Mouse (Mus musculus) stomach, embryonic 14.5 days (tissue): ENCODE results near the gene Cltc. TPM values are rescaled to one million over a fixed set of nuclear protein-coding genes. Genes with fewer than 3 reads are reported as not detected.
"Not testable (repeated sequence)": the region's sequence is repeated elsewhere in the genome, so short reads cannot be mapped to it uniquely, and the experiment has no call there.

Experiments used
- ATAC-seq: fragments of 200-750 bp; cut with Nextera tagmentation; 2 replicates; pipeline ENCODE4 v1.8.0; 2017; ENCODE audit warnings: low read depth, moderate TSS enrichment; ENCODE audit not compliant: insufficient number of reproducible peaks, insufficient read depth, low FRiP score
- H3K27ac ChIP-seq: fragments of 300-500 bp; sonication (generic); 2 replicates; pipeline ENCODE4 v1.5.1; 2014; ENCODE audit warnings: mild to moderate bottlenecking, low read length, moderate library complexity, mixed read lengths
- H3K27me3 ChIP-seq: fragments of 300-500 bp; sonication (generic); 2 replicates; pipeline ENCODE4 v1.6.1; 2014; ENCODE audit warnings: low read length, control low read depth, mixed read lengths; ENCODE audit not compliant: control insufficient read depth, insufficient read depth
- H3K36me3 ChIP-seq: fragments of 300-500 bp; sonication (generic); 2 replicates; pipeline ENCODE4 v1.6.1; 2014; ENCODE audit warnings: mild to moderate bottlenecking, control low read depth, low read length, moderate library complexity, mixed read lengths; ENCODE audit not compliant: control insufficient read depth, insufficient read depth
- H3K4me1 ChIP-seq: fragments of 300-500 bp; sonication (generic); 2 replicates; pipeline ENCODE4 v1.6.1; 2014; ENCODE audit warnings: low read length, control low read depth, mixed read lengths; ENCODE audit not compliant: control insufficient read depth, insufficient read depth
- H3K4me2 ChIP-seq: fragments of 300-500 bp; sonication (generic); replicated peaks from 2 replicates; pipeline ENCODE4 v1.6.1; 2014; ENCODE audit warnings: low read depth, low read length, control low read depth
- H3K4me3 ChIP-seq: fragments of 300-500 bp; sonication (generic); 2 replicates; pipeline ENCODE4 v1.5.1; 2014; ENCODE audit warnings: low read depth, low read length, control low read depth
- H3K9ac ChIP-seq: fragments of 300-500 bp; sonication (generic); replicated peaks from 2 replicates; pipeline ENCODE4 v1.6.1; 2014; ENCODE audit warnings: low read depth, mild to moderate bottlenecking, control low read depth, low read length, moderate library complexity, mixed read lengths
- H3K9me3 ChIP-seq: fragments of 300-500 bp; sonication (generic); 2 replicates; pipeline ENCODE4 v1.6.1; 2016; ENCODE audit warnings: low read depth, low read length, control low read depth; ENCODE audit not compliant: control insufficient read depth
- WGBS: fragments of 180-500 bp; shearing (Covaris S2); extraction: QIAGEN DNeasy Blood & Tissue Kit; methylation state at CpG from one replicate; pipeline ENCODE4 v1.1.7; 2014; 5-methylcytosine and 5-hydroxymethylcytosine counted together
- polyA plus RNA-seq: library from polyadenylated mRNA; unstranded; fragments of >200 nt; fragmentation: Nextera tagmentation; extraction: Ambion mirVana; gene quantifications from 2 replicates; pipeline ENCODE4 v1.2.1, GENCODE M21; 2014

Cltc gene
- polyA plus RNA-seq = 175 and 182 TPM in 2 replicates

DNA sequence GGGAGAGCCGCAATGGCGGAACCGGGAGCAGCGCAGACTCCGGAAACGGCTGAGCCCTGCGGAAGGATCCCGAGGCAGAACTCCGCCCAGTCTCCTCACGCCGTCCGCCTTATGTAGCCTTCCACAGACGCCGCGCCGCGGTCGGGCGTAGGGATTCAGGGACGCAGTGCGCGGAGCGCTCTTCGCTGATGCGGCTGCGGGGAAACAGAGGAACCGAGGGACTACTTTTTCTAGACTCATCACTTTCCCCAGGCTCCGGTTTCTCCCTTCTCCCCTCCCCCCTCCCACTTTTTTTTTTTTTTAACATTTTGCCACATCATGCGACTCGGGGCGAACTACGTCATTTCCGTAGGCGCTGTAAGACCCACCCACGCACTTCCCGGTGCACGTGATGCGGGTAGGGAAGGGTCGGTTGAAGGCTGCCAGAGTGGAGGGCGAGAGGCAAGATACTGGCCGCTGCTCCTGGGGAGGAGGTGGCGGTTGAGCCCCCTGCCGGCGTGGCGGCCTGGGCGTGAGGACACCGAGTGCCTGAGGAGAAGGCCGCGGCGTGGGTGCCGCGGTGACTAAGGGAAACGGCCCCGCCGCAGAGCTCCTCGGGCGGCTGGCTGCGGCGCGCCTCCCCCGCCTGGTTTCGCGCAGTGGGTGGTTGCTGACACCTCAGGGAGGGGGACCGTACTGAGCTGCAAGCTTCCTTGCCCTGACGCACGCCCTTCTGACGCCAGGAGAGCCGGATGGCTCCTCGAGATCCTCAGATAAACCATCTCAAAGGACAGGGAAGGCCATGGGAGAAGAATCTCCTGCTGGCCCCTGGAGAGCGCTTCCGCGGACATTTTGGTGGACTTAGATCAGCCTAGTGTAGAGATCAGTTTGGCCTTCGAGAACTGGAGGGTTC is at the start of gene Cltc:
Gene Cltc, minus strand, starts transcription at position 86 of the 892 bp plus-strand sequence.
- Histone ChIP-seq H3K9ac (peak within 1 kb of the TSS; percentile 90), H3K4me2 (peak within 1 kb of the TSS; percentile 97), H3K27ac (peak within 1 kb of the TSS; percentile 97), H3K4me1 (0 out of 2 replicates have a peak, but pooled peaks cover 13% of the 10 kb centered on the region), H3K36me3 (no peaks in the 10 kb centered on the region), H3K4me3 (peak within 1 kb of the TSS; percentile 90), H3K27me3 (no peaks in the 10 kb centered on the region), H3K9me3 (no peaks in the 10 kb centered on the region)
- ATAC-seq = peak; percentile 93
- WGBS = under 1% methylated on average over 73 of the region's 73 CpGs

DNA sequence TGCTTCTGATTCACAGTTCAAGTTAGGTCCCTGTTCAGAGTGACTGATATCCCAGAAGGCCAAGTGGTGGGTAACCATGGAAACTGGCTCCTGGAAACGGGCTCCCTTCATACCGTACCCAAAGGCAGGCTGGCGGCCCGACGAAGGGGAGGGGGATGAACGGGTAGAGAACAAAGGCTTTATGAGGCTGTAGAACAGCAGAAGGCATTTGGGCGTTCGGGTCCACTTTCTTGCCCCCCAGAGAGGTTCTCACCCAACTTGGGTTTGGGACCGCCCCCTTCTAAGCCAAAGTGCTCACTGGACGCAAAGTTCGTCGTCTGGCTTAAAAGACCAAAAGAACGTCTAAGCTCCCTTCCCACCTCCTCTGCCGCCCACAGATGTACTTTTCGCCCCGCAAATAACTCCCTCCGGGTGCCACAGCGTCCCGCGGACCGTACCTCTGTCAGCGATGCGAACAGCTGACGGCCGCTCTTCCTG is 49.7 kb upstream of the Cltc start:
- Histone ChIP-seq H3K4me2 (peak overlapping the region; percentile 81), H3K4me3 (peak overlapping the region; percentile 72), H3K4me1 (no peaks in the 10 kb centered on the region), H3K36me3 (peaks cover 7% of the 10 kb centered on the region; the same call in 1 of the 2 replicates), H3K27ac (peak overlapping the region; percentile 24; the same call in 1 of the 2 replicates), H3K27me3 (no peaks in the 10 kb centered on the region), H3K9ac (peak overlapping the region; percentile 39), H3K9me3 (no peaks in the 10 kb centered on the region)
- ATAC-seq = peak; percentile 64; the same call in 1 of the 2 replicates
- under 1% methylated on average over 25 of the region's 25 CpGs for WGBS

DNA sequence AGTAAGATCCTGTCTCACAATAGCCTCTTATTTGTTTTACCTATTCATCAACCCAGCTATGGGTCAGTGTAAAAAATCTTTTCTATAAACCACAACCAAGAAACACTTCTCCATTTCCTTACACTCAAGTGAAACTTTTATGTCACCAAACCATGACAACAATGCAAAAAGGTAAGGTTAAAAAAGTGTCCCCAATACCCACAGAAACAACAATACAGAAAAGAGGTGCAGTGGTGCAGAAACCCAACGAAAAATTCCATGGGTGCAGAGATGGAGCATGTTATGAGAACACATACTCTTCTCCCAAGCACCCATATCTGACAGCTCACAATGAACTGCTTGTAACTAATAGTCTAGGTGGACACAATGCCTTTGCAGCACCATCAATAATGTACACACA is 36.8 kb upstream of the Cltc start:
- 85% methylated on average over 1 of the region's 1 CpGs for WGBS
- no peaks in the 10 kb centered on the region for H3K4me1 ChIP-seq
- H3K9me3 ChIP-seq = no peaks in the 10 kb centered on the region
- no peak for ATAC-seq
- H3K36me3 ChIP-seq = peaks cover 30% of the 10 kb centered on the region
- no peak overlapping the region for H3K4me2 ChIP-seq
- H3K27ac ChIP-seq = no peak overlapping the region
- no peaks in the 10 kb centered on the region for H3K27me3 ChIP-seq
- H3K9ac ChIP-seq = no peak overlapping the region
- no peak overlapping the region for H3K4me3 ChIP-seq

GRCm38 (mm10) chr11:86787436-86787835 is 30.1 kb upstream of the Cltc start:
- not testable (repeated sequence) for H3K4me2 ChIP-seq, H3K27me3 ChIP-seq, ATAC-seq, H3K9ac ChIP-seq, H3K4me1 ChIP-seq, H3K9me3 ChIP-seq, H3K4me3 ChIP-seq, H3K27ac ChIP-seq
- H3K36me3 ChIP-seq = peaks cover 39% of the 10 kb centered on the region
- WGBS = 89% methylated on average over 5 of the region's 5 CpGs

GRCm38 (mm10) chr11:86785767-86786166 is 28.4 kb upstream of the Cltc start:
- H3K9me3 ChIP-seq = no peaks in the 10 kb centered on the region
- peaks cover 39% of the 10 kb centered on the region for H3K36me3 ChIP-seq

GRCm38 (mm10) chr11:86769884-86770283 is 12.5 kb upstream of the Cltc start:
- H3K9me3 ChIP-seq = no peaks in the 10 kb centered on the region
- H3K9ac ChIP-seq = no peak overlapping the region
- no peaks in the 10 kb centered on the region for H3K4me1 ChIP-seq
- no peaks in the 10 kb centered on the region for H3K27me3 ChIP-seq
- ATAC-seq = no peak
- H3K36me3 ChIP-seq = peaks cover 19% of the 10 kb centered on the region
- WGBS = 85% methylated on average over 4 of the region's 4 CpGs
- H3K4me2 ChIP-seq = no peak overlapping the region
- H3K27ac ChIP-seq = no peak overlapping the region
- H3K4me3 ChIP-seq = no peak overlapping the region

More at GRCm38 (mm10) chr11:86785767-86786166, 28.4 kb upstream of the Cltc start:
- WGBS = 91% methylated on average over 2 of the region's 2 CpGs
- ATAC-seq = no peak
- H3K4me3 ChIP-seq = no peak overlapping the region
- H3K27ac ChIP-seq = no peak overlapping the region
- no peaks in the 10 kb centered on the region for H3K4me1 ChIP-seq
- no peak overlapping the region for H3K4me2 ChIP-seq
- H3K27me3 ChIP-seq = no peaks in the 10 kb centered on the region
- no peak overlapping the region for H3K9ac ChIP-seq

DNA sequence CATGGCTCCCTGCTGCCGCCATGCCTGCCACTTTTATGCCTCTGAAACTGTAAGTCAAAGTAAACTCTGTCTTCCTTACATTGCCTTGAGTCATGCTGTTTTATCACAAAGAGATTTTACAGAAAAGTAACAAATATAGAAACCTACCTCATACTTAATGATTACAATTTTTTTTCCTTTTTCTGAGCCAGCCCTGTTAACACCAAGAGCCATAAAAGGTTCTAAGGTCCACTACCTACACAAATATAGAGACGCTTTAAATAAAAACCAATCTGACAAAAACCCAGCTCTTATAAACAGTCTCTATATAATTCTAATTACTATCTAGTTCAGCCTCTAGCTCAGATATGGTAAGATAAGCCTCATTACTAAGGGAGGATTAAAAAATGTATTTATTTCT is 7.1 kb upstream of the Cltc start:
- Histone ChIP-seq H3K4me3 (no peak overlapping the region), H3K4me2 (no peak overlapping the region), H3K36me3 (peaks cover 3% of the 10 kb centered on the region; the same call in 1 of the 2 replicates), H3K27me3 (no peaks in the 10 kb centered on the region), H3K9me3 (no peaks in the 10 kb centered on the region), H3K9ac (no peak overlapping the region), H3K27ac (no peak overlapping the region), H3K4me1 (no peaks in the 10 kb centered on the region)
- ATAC-seq = no peak
- WGBS = 81% methylated on average over 2 of the region's 2 CpGs

GRCm38 (mm10) chr11:86763127-86763526 is 5.8 kb upstream of the Cltc start:
- not testable (repeated sequence) for H3K4me3 ChIP-seq, ATAC-seq, H3K27me3 ChIP-seq, H3K27ac ChIP-seq, H3K4me1 ChIP-seq, H3K36me3 ChIP-seq, H3K9ac ChIP-seq, H3K4me2 ChIP-seq, H3K9me3 ChIP-seq
- WGBS = 93% methylated on average over 11 of the region's 11 CpGs
